Mouse (Mus musculus): Measurements from ENCODE around the gene Trabd2b.

DNA sequence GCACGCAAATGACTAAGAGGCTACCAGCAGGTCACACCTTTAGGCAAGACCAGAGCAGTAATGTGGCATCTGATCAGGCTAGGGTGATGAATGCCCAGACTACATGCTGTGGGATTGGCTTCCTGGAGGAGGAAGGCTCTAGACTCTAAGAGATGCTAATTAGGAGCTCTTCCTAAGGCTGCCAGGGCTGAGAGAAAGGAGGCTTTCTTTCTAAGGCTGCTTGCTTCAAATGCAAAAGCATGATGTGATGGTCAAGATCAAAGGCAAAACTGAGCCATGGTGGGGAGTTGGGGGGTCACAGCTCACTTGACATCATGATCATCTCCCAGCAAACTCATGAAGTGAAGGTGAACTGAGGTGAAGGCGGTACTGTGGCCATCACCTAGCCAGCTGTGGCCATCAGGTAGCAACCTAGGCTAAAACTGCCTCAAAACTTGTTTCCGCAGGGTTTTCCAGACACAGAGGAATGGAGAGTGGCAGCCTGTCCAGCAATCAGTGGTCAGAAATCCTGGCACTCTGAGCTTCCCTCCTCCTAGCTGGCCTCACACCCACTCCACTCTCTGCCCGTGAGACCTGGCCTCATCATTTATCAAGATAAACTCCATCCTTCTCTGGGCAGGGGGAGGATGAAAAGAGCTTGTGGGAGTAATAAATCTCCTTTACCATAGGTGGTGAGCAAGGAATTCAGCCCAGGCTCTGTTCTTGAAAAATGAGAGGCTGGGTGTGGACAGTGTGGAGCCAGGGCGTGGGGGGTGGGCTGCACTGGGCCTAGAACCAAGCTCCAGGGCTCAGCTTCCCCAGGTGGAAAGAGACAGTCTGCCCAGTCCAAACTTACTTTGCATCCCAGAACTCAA is 117.0 kb downstream of the Trabd2b start:
- TF ChIP-seq CTCF (IDR thresholded peaks at IDR 0.05; ENCODE audit: insufficient read depth, low read depth, low read length) (no peak), POLR2A (IDR thresholded peaks at IDR 0.05; ENCODE audit: insufficient read depth, low read depth, low read length) (no peak)
